Mouse (Mus musculus) midbrain, embryonic 11.5 days (tissue): ENCODE results near the gene Prss40. TPM values are rescaled to one million over a fixed set of nuclear protein-coding genes. Genes with fewer than 3 reads are reported as not detected.

Source experiments
- ATAC-seq: fragments of 200-750 bp; cut with Nextera tagmentation; 2 replicates; pipeline ENCODE4 v1.8.0; 2017; ENCODE audit warnings: moderate TSS enrichment, moderate library complexity; ENCODE audit not compliant: low FRiP score
- DNase-seq: peaks from one replicate; pipeline ENCODE4 v3.0.0; 2015; ENCODE audit warnings: low spot score; ENCODE audit errors: missing footprints
- H3K27ac ChIP-seq: fragments of 300-500 bp; sonication (generic); 2 replicates; pipeline ENCODE4 v1.5.1; 2014; ENCODE audit warnings: low read depth, low read length
- H3K27me3 ChIP-seq: fragments of 300-500 bp; sonication (generic); 2 replicates; pipeline ENCODE4 v1.6.1; 2014; ENCODE audit warnings: mild to moderate bottlenecking, low read length, moderate library complexity, mixed read lengths; ENCODE audit not compliant: control insufficient read depth, insufficient read depth
- H3K36me3 ChIP-seq: fragments of 300-500 bp; sonication (generic); 2 replicates; pipeline ENCODE4 v1.6.1; 2014; ENCODE audit warnings: mild to moderate bottlenecking, low read length, moderate library complexity, mixed read lengths; ENCODE audit not compliant: control insufficient read depth, insufficient read depth
- H3K4me1 ChIP-seq: fragments of 300-500 bp; sonication (generic); 2 replicates; pipeline ENCODE4 v1.6.1; 2014; ENCODE audit warnings: low read length; ENCODE audit not compliant: control insufficient read depth, insufficient read depth
- H3K4me2 ChIP-seq: fragments of 300-500 bp; sonication (generic); 2 replicates; pipeline ENCODE4 v1.6.1; 2014; ENCODE audit warnings: mild to moderate bottlenecking, moderate library complexity
- H3K4me3 ChIP-seq: fragments of 300-500 bp; sonication (generic); 2 replicates; pipeline ENCODE4 v1.5.1; 2014; ENCODE audit warnings: low read depth, low read length
- H3K9ac ChIP-seq: fragments of 300-500 bp; sonication (generic); 2 replicates; pipeline ENCODE4 v1.6.1; 2014; ENCODE audit warnings: low read length
- H3K9me3 ChIP-seq: fragments of 300-500 bp; sonication (generic); 2 replicates; pipeline ENCODE4 v1.6.1; 2016; ENCODE audit warnings: low read length; ENCODE audit not compliant: control insufficient read depth
- WGBS: fragments of 180-500 bp; shearing (Covaris S2); extraction: QIAGEN DNeasy Blood & Tissue Kit; methylation state at CpG from one replicate; pipeline ENCODE4 v1.1.7; 2014; 5-methylcytosine and 5-hydroxymethylcytosine counted together
- polyA plus RNA-seq: library from polyadenylated mRNA; unstranded; fragments of >200 nt; fragmentation: Nextera tagmentation; extraction: Ambion mirVana; gene quantifications from 2 replicates; pipeline ENCODE4 v1.2.1, GENCODE M21; 2014

The Prss40 gene
- polyA plus RNA-seq, 1 experiment from 2014 or later = not detected

DNA sequence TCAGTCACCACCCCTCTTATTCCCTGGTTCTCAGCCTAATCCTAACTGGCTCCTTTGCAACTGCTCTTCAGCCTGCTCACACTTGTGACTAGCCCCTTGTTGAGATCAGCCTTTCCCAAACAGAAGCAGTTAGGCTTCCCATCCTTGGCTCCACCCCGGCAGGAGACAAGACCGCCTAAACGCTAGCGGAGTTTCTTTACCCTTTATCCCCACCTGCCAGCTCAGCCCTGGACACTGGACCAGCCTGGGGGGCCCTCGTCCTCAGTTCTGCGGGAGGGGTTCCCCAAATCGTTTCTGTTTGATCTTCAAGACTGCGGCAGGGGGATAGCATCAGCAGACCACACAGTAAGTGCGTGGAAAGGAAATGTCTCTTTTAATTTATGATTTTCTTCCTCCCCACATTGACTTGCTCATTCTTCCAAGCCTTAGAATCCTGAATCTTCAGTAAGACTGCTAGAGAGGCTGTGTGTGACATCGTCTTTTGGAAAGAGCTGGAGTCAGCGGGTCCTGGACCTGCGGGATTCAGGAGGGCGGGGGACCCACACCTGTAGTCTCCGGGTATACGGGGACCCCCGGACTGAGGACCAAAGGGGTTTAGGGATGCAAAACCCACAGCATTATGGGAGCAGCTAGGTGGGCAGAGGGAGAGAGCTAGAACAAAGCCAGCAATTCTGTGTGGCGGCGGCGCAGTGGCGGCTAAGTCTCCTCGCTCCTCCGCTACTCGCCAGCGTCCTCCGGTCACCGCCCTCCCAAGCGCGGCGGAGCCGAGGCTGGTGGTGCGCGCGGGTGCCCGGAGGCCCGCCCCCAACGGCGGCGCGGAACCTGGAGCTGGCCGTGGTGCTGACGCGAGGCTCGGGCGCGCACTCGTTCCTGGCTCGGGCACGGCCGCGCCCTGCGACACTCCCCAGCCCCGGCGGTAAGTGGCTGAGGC, 18.4 kb upstream of the Prss40 start, which contains the start of gene Amer3:
Gene Amer3, plus strand, starts transcription at position 807 of the 931 bp plus-strand sequence.
- H3K4me3 ChIP-seq = peak within 1 kb of the TSS; percentile 31
- peak; percentile 94 for ATAC-seq
- WGBS = under 1% methylated on average over 47 of the region's 53 CpGs

DNA sequence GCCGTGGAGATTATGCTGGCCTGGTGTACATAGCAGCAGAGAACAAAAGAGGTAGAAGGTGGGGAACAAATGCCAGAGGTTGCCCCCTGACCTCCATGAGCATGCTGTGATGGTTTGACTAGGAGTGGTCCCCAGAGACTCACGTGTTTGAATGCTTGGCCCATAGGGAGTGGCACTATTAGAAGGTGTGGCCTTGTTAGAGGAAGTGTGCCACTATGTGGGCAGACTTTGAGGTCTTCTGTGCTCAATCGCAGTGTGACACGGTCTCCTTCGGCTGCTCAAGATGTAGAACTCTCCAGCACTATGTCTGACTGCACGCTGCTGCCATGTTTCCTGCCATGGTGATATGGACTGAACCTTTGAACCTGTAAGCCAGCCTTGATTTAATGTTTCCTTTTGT, 12.5 kb upstream of the Prss40 start:
- Histone ChIP-seq H3K9me3 (no peaks in the 10 kb centered on the region), H3K9ac (no peak overlapping the region), H3K4me1 (no peaks in the 10 kb centered on the region), H3K4me2 (no peak overlapping the region), H3K27me3 (no peaks in the 10 kb centered on the region), H3K36me3 (no peaks in the 10 kb centered on the region), H3K4me3 (no peak overlapping the region), H3K27ac (no peak overlapping the region)
- 82% methylated on average over 6 of the region's 6 CpGs for WGBS
- DNase-seq = no peak
- no peak for ATAC-seq

More for the DNA sequence above, 18.4 kb upstream of the Prss40 start, which contains the start of gene Amer3:
- Histone ChIP-seq H3K27me3 (peaks cover 8% of the 10 kb centered on the region), H3K4me1 (no peaks in the 10 kb centered on the region), H3K9ac (peak within 1 kb of the TSS; percentile 62), H3K36me3 (no peaks in the 10 kb centered on the region), H3K9me3 (no peaks in the 10 kb centered on the region), H3K4me2 (peak within 1 kb of the TSS; percentile 60), H3K27ac (no peak within 1 kb of the TSS)
- peak; percentile 98 for DNase-seq

DNA sequence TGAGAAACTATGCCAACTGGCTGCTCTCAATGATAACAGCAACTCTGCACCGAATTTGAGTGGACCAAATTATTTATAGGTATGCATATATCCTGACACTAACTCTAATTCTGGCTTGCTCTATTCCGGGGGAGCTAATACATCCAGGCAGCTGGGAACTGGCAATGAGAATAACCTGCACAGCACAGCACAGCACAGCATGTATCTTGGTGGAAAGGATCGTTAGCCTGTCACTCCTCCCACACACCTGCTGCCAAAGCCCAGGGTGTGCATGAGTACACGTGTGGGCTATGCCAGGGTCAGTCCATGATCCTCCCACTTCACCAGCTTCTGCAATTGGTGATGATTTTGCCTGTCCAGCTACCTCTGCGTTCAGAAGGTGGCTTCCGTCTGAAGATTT, 10.7 kb upstream of the Prss40 start:
- H3K27ac ChIP-seq = no peak overlapping the region
- DNase-seq = no peak
- WGBS = 77% methylated on average over 6 of the region's 6 CpGs
- ATAC-seq = no peak
- H3K4me3 ChIP-seq = no peak overlapping the region
- no peaks in the 10 kb centered on the region for H3K9me3 ChIP-seq
- no peaks in the 10 kb centered on the region for H3K36me3 ChIP-seq
- no peak overlapping the region for H3K4me2 ChIP-seq
- no peaks in the 10 kb centered on the region for H3K4me1 ChIP-seq
- H3K9ac ChIP-seq = no peak overlapping the region
- no peaks in the 10 kb centered on the region for H3K27me3 ChIP-seq

DNA sequence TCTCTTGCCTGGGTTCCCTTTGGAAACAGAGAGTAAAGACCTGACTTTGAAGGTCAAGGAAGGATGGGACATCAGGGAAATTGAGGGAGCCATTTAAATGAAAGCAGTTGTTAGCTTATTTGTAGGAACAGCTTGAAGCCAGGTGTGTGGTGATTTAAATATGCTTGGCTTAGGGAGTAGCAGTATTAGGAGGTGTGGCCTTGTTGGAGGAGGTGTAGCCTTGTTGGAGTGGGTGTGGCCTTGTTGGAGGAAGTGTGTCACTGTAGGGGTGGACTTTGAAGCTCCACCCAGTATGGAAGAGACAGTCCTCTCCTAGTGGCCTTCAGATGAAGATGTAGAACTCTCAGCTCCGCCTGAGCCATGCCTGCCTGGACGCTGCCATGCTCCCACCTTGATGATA, 9.1 kb upstream of the Prss40 start:
- H3K27ac ChIP-seq = no peak overlapping the region
- 83% methylated on average over 2 of the region's 2 CpGs for WGBS
- no peaks in the 10 kb centered on the region for H3K36me3 ChIP-seq
- H3K4me1 ChIP-seq = no peaks in the 10 kb centered on the region
- ATAC-seq (no peak), DNase-seq (no peak)
- H3K4me3 ChIP-seq = no peak overlapping the region
- H3K9ac ChIP-seq = no peak overlapping the region
- no peak overlapping the region for H3K4me2 ChIP-seq
- H3K9me3 ChIP-seq = no peaks in the 10 kb centered on the region
- no peaks in the 10 kb centered on the region for H3K27me3 ChIP-seq

DNA sequence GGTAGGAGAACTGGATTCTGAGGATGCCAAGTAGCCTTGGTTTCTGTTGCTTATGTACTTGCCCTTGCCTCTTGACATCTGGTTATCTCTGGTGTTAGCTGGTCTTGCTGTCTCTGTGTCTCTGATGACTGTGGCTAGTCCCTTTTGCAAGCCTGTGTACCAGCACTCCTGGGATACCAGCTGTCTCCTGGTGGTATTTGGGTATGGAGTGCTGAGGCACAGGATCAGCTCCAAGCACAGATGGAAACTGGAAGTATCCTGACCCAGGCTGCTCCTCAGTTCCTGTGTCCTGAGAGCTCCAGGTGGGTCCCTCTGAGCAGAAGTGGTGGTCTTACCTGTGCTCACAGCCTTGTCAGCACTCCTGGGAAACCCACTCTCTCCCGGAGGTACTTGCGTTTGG, 7.4 kb upstream of the Prss40 start:
- no peak for ATAC-seq
- H3K27ac ChIP-seq = no peak overlapping the region
- H3K9me3 ChIP-seq = no peaks in the 10 kb centered on the region
- H3K36me3 ChIP-seq = no peaks in the 10 kb centered on the region
- WGBS = 98% methylated on average over 2 of the region's 2 CpGs
- H3K9ac ChIP-seq = no peak overlapping the region
- no peaks in the 10 kb centered on the region for H3K4me1 ChIP-seq
- H3K4me2 ChIP-seq = no peak overlapping the region
- no peak overlapping the region for H3K4me3 ChIP-seq
- no peak for DNase-seq
- H3K27me3 ChIP-seq = no peaks in the 10 kb centered on the region

DNA sequence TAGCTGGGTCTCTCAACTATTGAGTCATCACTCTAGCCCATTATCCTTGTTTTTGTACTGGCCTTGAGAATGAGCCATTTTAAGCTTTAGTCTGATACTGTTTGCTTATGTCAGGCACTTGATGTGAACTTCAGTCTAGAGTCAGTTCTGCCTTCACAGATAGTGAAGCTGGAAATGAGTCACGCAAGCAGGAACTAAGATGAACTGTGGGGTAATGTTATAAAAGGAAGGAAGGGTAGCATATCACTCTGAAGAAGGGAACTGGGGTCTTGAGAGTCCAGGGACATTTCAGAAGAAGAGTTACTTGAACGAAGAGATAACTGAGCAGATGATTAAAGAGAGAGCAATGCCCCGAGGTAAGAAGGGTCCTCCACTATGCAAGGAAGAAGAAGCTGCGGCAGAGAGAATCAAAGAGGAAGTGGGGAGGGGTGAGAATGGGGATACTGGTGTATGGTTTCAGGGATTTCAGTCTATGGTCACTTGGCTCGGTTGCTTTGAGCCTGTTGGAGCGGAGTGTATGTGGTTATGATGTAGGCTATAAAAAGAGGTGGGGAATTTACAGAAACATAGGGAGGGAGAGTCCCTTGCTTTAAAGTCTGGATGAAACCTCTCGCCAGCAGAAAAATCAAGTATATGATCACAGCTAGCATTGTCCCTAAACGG, 3.8 kb upstream of the Prss40 start:
- no peak for ATAC-seq
- no peak overlapping the region for H3K4me2 ChIP-seq
- no peaks in the 10 kb centered on the region for H3K36me3 ChIP-seq
- no peak overlapping the region for H3K4me3 ChIP-seq
- H3K27ac ChIP-seq = no peak overlapping the region
- H3K9me3 ChIP-seq = no peaks in the 10 kb centered on the region
- WGBS = 83% methylated on average over 8 of the region's 8 CpGs
- no peak overlapping the region for H3K9ac ChIP-seq
- no peaks in the 10 kb centered on the region for H3K27me3 ChIP-seq
- DNase-seq = no peak
- H3K4me1 ChIP-seq = no peaks in the 10 kb centered on the region

DNA sequence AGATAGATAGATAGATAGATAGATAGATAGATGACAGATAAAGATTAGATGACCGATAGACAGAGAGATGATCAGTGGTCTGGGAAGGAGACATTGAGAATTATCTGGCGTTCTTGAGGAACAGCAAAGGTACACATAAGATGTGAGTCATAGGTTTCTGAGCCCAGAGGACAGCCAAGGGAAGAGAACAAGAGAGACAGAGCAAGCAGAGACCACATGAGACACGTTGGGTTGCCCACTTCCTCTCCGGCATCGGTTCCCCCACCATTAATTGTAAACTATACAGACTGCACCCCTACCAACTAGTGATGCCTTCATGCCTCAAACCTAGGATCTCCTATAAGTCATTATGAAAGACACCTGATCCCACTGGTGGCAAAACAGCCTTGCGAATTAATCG, 6.5 kb downstream of the Prss40 start:
- Histone ChIP-seq H3K36me3 (no peaks in the 10 kb centered on the region), H3K9ac (no peak overlapping the region), H3K4me3 (no peak overlapping the region), H3K4me2 (no peak overlapping the region), H3K27ac (no peak overlapping the region), H3K4me1 (no peaks in the 10 kb centered on the region), H3K9me3 (no peaks in the 10 kb centered on the region), H3K27me3 (no peaks in the 10 kb centered on the region)
- ATAC-seq = no peak
- no peak for DNase-seq
- 88% methylated on average over 7 of the region's 7 CpGs for WGBS

DNA sequence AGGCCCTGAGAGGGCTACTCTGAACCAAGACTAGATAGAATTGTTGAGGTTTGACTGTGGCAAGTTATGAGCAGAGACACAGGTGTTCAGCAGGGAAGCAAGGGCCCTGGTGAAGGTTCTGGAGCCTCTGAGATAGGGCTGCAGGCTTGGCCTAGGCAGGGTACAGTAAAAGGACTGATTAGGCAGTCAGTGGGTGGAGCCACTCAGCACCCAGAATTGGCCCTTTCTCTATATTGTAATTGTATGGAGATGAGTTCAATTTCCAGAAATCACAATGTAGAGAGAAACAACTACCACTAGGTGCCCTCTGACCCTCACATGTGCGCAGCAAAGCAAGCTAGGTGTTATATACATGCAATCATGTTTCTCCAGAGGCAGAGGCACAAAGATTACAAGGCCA, 7.1 kb downstream of the Prss40 start:
- no peak for DNase-seq
- no peaks in the 10 kb centered on the region for H3K27me3 ChIP-seq
- 88% methylated on average over 1 of the region's 1 CpGs for WGBS
- no peaks in the 10 kb centered on the region for H3K4me1 ChIP-seq
- H3K4me3 ChIP-seq = no peak overlapping the region
- H3K4me2 ChIP-seq = no peak overlapping the region
- no peak overlapping the region for H3K27ac ChIP-seq
- H3K36me3 ChIP-seq = no peaks in the 10 kb centered on the region
- no peak overlapping the region for H3K9ac ChIP-seq
- no peaks in the 10 kb centered on the region for H3K9me3 ChIP-seq
- no peak for ATAC-seq

DNA sequence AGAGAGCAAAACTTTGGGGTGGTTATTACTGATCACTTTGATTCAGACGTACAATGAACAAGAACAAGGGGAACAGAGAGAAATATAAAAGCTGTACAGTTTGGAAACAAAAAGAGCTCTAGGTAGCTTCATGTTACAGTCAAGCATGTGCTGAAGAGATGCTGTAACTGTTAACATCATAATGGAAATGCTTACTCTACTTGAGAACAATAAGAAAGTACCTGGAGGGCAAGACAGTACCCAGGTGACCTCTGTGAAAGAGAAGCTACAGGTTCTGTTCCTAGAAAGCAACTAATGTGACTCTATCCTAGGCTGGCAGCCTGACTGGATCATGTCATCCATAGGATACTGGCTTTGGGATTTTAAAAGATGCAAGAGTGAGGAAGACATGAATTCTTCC, 13.7 kb downstream of the Prss40 start:
- H3K9ac ChIP-seq = no peak overlapping the region
- DNase-seq = no peak
- H3K4me1 ChIP-seq = no peaks in the 10 kb centered on the region
- no peak overlapping the region for H3K4me3 ChIP-seq
- 74% methylated on average over 1 of the region's 1 CpGs for WGBS
- no peaks in the 10 kb centered on the region for H3K27me3 ChIP-seq
- H3K27ac ChIP-seq = no peak overlapping the region
- no peaks in the 10 kb centered on the region for H3K9me3 ChIP-seq
- no peak for ATAC-seq
- H3K36me3 ChIP-seq = no peaks in the 10 kb centered on the region
- no peak overlapping the region for H3K4me2 ChIP-seq
